Mouse (Mus musculus): ENCODE results near the gene Pdp2.

DNA sequence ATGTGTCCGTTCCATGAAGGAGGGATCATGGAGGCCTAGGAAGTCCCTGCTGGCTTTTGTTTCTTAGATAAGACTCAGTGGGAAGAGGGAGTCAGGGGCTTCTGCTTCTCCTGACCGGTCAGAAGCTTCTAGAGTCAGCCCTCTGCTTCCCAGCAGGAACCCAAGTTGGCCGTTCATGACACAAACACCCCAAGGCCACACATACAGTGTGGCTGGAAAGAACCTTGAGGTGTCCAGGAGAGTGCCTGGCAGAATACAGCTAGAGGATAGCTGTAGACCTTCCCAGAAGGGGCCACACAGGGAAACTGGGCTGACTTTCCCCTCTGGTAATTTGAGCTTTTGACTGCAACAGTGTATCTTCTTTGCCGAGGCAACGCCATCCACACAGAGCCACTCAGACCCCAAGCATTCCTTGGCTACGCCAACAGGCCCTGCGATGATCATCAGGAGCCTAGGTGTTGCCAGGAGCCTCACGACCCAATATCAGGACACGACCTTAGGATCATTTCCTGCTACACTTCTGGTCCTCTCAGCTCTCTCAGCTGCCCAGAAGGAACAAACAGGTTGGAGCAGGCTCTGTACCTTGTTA, 42.0 kb downstream of the Pdp2 start:
- TF ChIP-seq POLR2A (IDR thresholded peaks at IDR 0.05; ENCODE audit: borderline replicate concordance, control insufficient read depth, low read depth, low read length) (no peak), CTCF (IDR thresholded peaks at IDR 0.05; ENCODE audit: control insufficient read depth, insufficient read depth, low read length) (no peak)
